Mouse (Mus musculus) CH12.LX (cell line): ENCODE measurements around the gene Gcnt7. TPM values are rescaled to one million over a fixed set of nuclear protein-coding genes. Genes with fewer than 3 reads are reported as not detected.

Source experiments
- DNase-seq: peaks from one replicate; pipeline ENCODE4 v3.0.0-alpha.2; 2013; ENCODE audit errors: extremely low read depth
- H3K27ac ChIP-seq: 2 replicates; pipeline ENCODE4 v1.5.1; 2012; ENCODE audit warnings: low read depth, mild to moderate bottlenecking, control low read depth, moderate library complexity; ENCODE audit not compliant: insufficient read depth
- H3K27me3 ChIP-seq: replicated peaks from 2 replicates; pipeline ENCODE3; 2012; ENCODE audit warnings: inconsistent platforms
- H3K36me3 ChIP-seq, 2 experiments: replicated peaks in 1 of 2; 2 replicates each; pipeline versions ENCODE3 to v1.6.1; 2012; ENCODE audit warnings: inconsistent platforms in 1 of 2, low read length in 1 of 2, mild to moderate bottlenecking in 1 of 2, mixed read lengths in 1 of 2, moderate library complexity in 1 of 2; ENCODE audit not compliant: control insufficient read depth in 1 of 2, insufficient read depth in 1 of 2
- H3K4me1 ChIP-seq, 2 experiments: 2 replicates each; pipeline ENCODE4 v1.6.1; 2012; ENCODE audit warnings: inconsistent platforms in 1 of 2, moderate library complexity in 1 of 2; ENCODE audit not compliant: insufficient read depth in 2 of 2, control insufficient read depth in 1 of 2
- H3K4me2 ChIP-seq: 2 replicates; pipeline ENCODE4 v1.6.1; 2012; ENCODE audit warnings: low read depth, mild to moderate bottlenecking, control low read depth; ENCODE audit not compliant: poor library complexity, insufficient read depth, severe bottlenecking
- H3K4me3 ChIP-seq, 3 experiments: fragments of 150-350 bp in 1 of 3; sonication (generic) in 1 of 3; replicated peaks in 1 of 3; 2 replicates each; pipeline versions ENCODE3 to v1.5.1; 2011 to 2012; ENCODE audit warnings: low read depth in 2 of 3, low read length in 2 of 3, mild to moderate bottlenecking in 2 of 3, moderate library complexity in 2 of 3, control low read depth in 1 of 3, improper control_type of control experiment in 1 of 3, inconsistent platforms in 1 of 3, mixed read lengths in 1 of 3; ENCODE audit not compliant: poor library complexity in 1 of 3
- H3K79me2 ChIP-seq: replicated peaks from 2 replicates; pipeline ENCODE4 v1.6.1; 2012; ENCODE audit warnings: mild to moderate bottlenecking, moderate library complexity; ENCODE audit not compliant: control insufficient read depth, poor library complexity, insufficient read depth, severe bottlenecking; ENCODE audit errors: extremely low read depth
- H3K9ac ChIP-seq: 2 replicates; pipeline ENCODE4 v1.6.1; 2012; ENCODE audit warnings: low read depth, mild to moderate bottlenecking, control low read depth, moderate library complexity; ENCODE audit not compliant: insufficient read depth
- H3K9me3 ChIP-seq: replicated peaks from 2 replicates; pipeline ENCODE3; 2012; ENCODE audit warnings: low read length, inconsistent platforms, mixed read lengths
- CHD1 ChIP-seq: IDR thresholded peaks from 2 replicates; pipeline ENCODE4 v1.6.1; 2012; ENCODE audit warnings: low read depth, low read length, improper control_type of control experiment, inconsistent platforms
- CTCF ChIP-seq, 2 experiments: IDR thresholded peaks in 1 of 2; conservative IDR thresholded peaks in 1 of 2; 2 replicates each; pipeline ENCODE4 v1.5.1; 2011 to 2012; ENCODE audit warnings: low read depth in 2 of 2, low read length in 2 of 2, improper control_type of control experiment in 1 of 2, inconsistent platforms in 1 of 2, mild to moderate bottlenecking in 1 of 2, moderate library complexity in 1 of 2
- E2F4 ChIP-seq: IDR thresholded peaks from 2 replicates; pipeline ENCODE4 v1.6.1; 2011; ENCODE audit warnings: low read depth, low read length, improper control_type of control experiment; ENCODE audit not compliant: insufficient replicate concordance
- HCFC1 ChIP-seq: IDR thresholded peaks from 2 replicates; pipeline ENCODE4 v1.6.1; 2012; ENCODE audit warnings: low read depth, mild to moderate bottlenecking, inconsistent platforms, low read length, improper control_type of control experiment
- JUN ChIP-seq: IDR thresholded peaks from 2 replicates; pipeline ENCODE4 v1.6.1; 2011; ENCODE audit warnings: low read depth, mild to moderate bottlenecking, low read length, improper control_type of control experiment, moderate library complexity; ENCODE audit not compliant: insufficient read depth
- JUND ChIP-seq: conservative IDR thresholded peaks from 2 replicates; pipeline ENCODE4 v1.6.1; 2011; ENCODE audit warnings: low read depth, low read length, improper control_type of control experiment
- MAX ChIP-seq: IDR thresholded peaks from 2 replicates; pipeline ENCODE4 v1.6.1; 2011; ENCODE audit warnings: low read length, improper control_type of control experiment
- MAZ ChIP-seq: IDR thresholded peaks from 2 replicates; pipeline ENCODE4 v1.6.1; 2012; ENCODE audit warnings: low read depth, mild to moderate bottlenecking, inconsistent platforms, low read length, improper control_type of control experiment, moderate library complexity
- MYC ChIP-seq: IDR thresholded peaks from 2 replicates; pipeline ENCODE4 v1.6.1; 2011; ENCODE audit warnings: low read depth, mild to moderate bottlenecking, improper control_type of control experiment, low read length
- PAX5 ChIP-seq: IDR thresholded peaks from 2 replicates; pipeline ENCODE4 v1.6.1; 2012; ENCODE audit warnings: low read length, inconsistent platforms, mixed read lengths
- POLR2A ChIP-seq: IDR thresholded peaks from 2 replicates; pipeline ENCODE4 v1.6.1; 2011; ENCODE audit warnings: low read depth, mild to moderate bottlenecking, improper control_type of control experiment, low read length
- RAD21 ChIP-seq: IDR thresholded peaks from 2 replicates; pipeline ENCODE4 v1.6.1; 2011; ENCODE audit warnings: low read depth, mild to moderate bottlenecking, low read length, improper control_type of control experiment, moderate library complexity
- RCOR1 ChIP-seq: conservative IDR thresholded peaks from 2 replicates; pipeline ENCODE4 v1.6.1; 2012; ENCODE audit warnings: low read depth, mild to moderate bottlenecking, inconsistent platforms, low read length, improper control_type of control experiment
- SMC3 ChIP-seq: IDR thresholded peaks from 2 replicates; pipeline ENCODE4 v1.6.1; 2011; ENCODE audit warnings: low read depth, low read length, improper control_type of control experiment
- UBTF ChIP-seq: IDR thresholded peaks from 2 replicates; pipeline ENCODE4 v1.6.1; 2012; ENCODE audit warnings: low read depth, mild to moderate bottlenecking, inconsistent platforms, low read length, improper control_type of control experiment, moderate library complexity
- USF2 ChIP-seq: conservative IDR thresholded peaks from 2 replicates; pipeline ENCODE4 v1.6.1; 2011; ENCODE audit warnings: low read depth, low read length, improper control_type of control experiment
- ZC3H11A ChIP-seq: IDR thresholded peaks from 2 replicates; pipeline ENCODE4 v1.6.1; 2012; ENCODE audit warnings: low read depth, mild to moderate bottlenecking, inconsistent platforms, low read length, improper control_type of control experiment
- ZMIZ1 ChIP-seq: IDR thresholded peaks from 2 replicates; pipeline ENCODE4 v1.6.1; 2012; ENCODE audit warnings: low read depth, mild to moderate bottlenecking, inconsistent platforms, low read length, improper control_type of control experiment
- dilution Hi-C: fragments of 300-500 bp; cut with MboI; formaldehyde crosslinking; loops from 2 replicates; pipeline ENCODE4 v1.14.3; 2020; ENCODE audit warnings: low sequenced_read_pairs; ENCODE audit not compliant: extremely low pct_unique_long_range_greater_than_20kb, extremely low pct_ligation_motif_present
- in situ Hi-C: fragments of 300-500 bp; cut with MboI; formaldehyde crosslinking; loops from 3 replicates; pipeline ENCODE4 v1.14.3; 2019; ENCODE audit warnings: low sequenced_read_pairs, low pct_ligation_motif_present, low pct_unique_long_range_greater_than_20kb, mixed read lengths
- polyA plus RNA-seq: library from polyadenylated mRNA; unstranded; fragments of >175 nt; gene quantifications from 2 replicates; pipeline ENCODE4 v1.2.1, GENCODE M21; 2012; ENCODE audit warnings: low read depth; ENCODE audit not compliant: insufficient read length
- total RNA-seq, 2 experiments: library from RNA; depleted of rRNA; stranded (reverse); fragments of 300-350 nt in 1 of 2; fragments of >200 nt in 1 of 2; gene quantifications; 2 replicates each; pipeline ENCODE4 v1.2.3; 2012 to 2014

The Gcnt7 gene
- total and polyA plus RNA-seq, 3 experiments: 0.17 to 0.21 TPM; not detected in 1

DNA sequence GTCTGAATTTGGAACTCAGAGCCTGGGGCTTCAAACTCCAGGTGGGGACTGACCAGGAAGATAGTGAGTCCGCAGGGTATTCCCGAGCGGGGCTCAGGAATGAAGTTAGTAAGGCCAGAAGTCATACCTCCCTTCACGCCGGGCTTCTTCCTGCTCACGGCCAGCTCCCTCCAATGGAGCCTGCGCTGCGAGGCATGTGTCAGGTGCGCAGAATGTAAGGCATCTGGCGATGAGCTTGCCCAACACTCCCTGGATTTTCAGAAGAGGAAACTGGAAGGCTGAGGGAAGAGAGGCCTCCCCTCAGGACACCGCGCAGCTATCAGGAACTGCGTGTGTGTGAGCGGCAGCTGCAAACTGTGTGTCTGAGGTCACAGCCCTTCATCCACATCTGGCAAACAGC lies 43.8 kb upstream of the Gcnt7 start:
- Histone ChIP-seq H3K9ac (no peak overlapping the region), H3K36me3 (no peaks in the 10 kb centered on the region), H3K9me3 (no peaks in the 10 kb centered on the region), H3K4me2 (no peak overlapping the region), H3K27me3 (peaks cover 22% of the 10 kb centered on the region), H3K27ac (no peak overlapping the region), H3K4me1 (peaks cover 8% of the 10 kb centered on the region in 2 experiments), H3K79me2 (no peaks in the 10 kb centered on the region), H3K4me3 (no peak overlapping the region)
- TF ChIP-seq UBTF: no peak
- in situ Hi-C loops (no loop called here), dilution Hi-C loops (no loop called here)
- DNase-seq: no peak

DNA sequence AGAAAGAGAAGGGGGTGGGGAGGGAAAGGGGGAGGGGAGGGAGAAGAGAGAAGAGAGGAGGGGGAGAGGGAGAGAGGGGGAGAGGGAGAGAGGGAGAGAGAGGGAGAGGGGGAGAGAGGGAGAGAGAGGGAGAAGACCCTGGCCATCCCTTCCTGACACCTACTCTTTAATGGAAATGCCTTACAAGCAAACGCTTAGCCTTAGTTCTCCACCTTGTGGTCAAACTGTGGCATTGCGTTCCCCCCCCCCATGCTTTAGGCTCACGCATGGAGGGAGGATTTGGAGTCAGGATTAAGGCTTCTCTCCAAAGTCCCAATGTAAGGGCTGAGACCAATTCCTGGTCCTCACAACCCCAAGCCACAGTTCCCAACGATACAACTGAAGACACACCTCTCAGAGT lies 42.9 kb upstream of the Gcnt7 start:
- Histone ChIP-seq H3K79me2 (no peaks in the 10 kb centered on the region), H3K27me3 (peaks cover 19% of the 10 kb centered on the region), H3K36me3 (no peaks in the 10 kb centered on the region), H3K4me2 (no peak overlapping the region), H3K9me3 (no peaks in the 10 kb centered on the region), H3K4me1 (peaks cover 8% of the 10 kb centered on the region in 2 experiments), H3K4me3 (no peak overlapping the region), H3K27ac (no peak overlapping the region), H3K9ac (no peak overlapping the region)
- in situ Hi-C loops: no loop called here
- dilution Hi-C loops: no loop called here
- DNase-seq: peak; percentile 49
- no peak for TF ChIP-seq CHD1
- TF ChIP-seq ZMIZ1: no peak
- peak; percentile 66 to 82 for TF ChIP-seq CTCF (conservative IDR thresholded peaks at IDR 0.05 in 1 of 2, IDR thresholded peaks at IDR 0.05 in 1 of 2; ENCODE audit: low read depth in 2 of 2, low read length in 2 of 2)
- TF ChIP-seq PAX5: no peak
- 0 out of 2 replicates have a peak, but pooled peaks have one; percentile 18 for TF ChIP-seq MYC
- no peak for TF ChIP-seq HCFC1
- TF ChIP-seq MAZ: 0 out of 2 replicates have a peak, but pooled peaks have one; percentile 57
- TF ChIP-seq RAD21: peak; percentile 64
- TF ChIP-seq SMC3: peak; percentile 82

DNA sequence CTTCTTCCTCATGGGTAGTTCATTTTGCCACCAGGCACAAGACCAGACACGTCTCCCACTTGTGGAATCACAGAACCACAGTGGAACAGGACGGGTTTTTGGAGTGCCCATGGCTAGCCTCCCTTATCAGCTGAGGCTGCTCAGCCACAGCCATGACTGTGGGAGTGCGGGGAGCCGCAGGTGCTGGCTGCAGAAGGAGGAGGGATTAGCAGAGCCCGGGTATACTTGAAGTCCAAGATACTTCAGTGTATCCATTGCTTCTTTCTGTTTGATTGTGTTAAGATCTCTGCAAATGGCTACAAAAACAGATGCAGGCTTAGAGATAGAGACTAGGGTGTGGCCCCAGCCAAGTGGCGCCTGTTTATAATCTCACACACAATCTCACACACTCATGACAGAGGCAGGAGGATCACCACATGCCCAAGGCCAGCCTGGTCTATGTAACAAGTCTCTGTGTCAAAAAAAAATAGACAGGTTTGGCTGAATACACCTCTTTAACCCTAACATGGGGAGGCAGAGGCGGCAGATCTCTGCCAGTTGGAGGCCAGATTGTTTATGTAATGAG lies 42.4 kb upstream of the Gcnt7 start:
- no peaks in the 10 kb centered on the region for H3K36me3 ChIP-seq
- H3K79me2 ChIP-seq: no peaks in the 10 kb centered on the region
- TF ChIP-seq JUN: no peak
- TF ChIP-seq USF2: no peak
- no peak for TF ChIP-seq JUND
- TF ChIP-seq POLR2A: no peak
- TF ChIP-seq ZC3H11A: no peak
- no peak for TF ChIP-seq RCOR1
- TF ChIP-seq E2F4: no peak
- no peak for TF ChIP-seq HCFC1
- TF ChIP-seq MAX: no peak
- no peak for TF ChIP-seq ZMIZ1
- TF ChIP-seq RAD21: no peak
- no peak for TF ChIP-seq CHD1
- dilution Hi-C loops: no loop called here
- H3K4me2 ChIP-seq: no peak overlapping the region
- no peaks in the 10 kb centered on the region for H3K9me3 ChIP-seq
- H3K4me1 ChIP-seq: peaks cover 8% of the 10 kb centered on the region in 2 experiments
- H3K27ac ChIP-seq: no peak overlapping the region
- peaks cover 18% of the 10 kb centered on the region for H3K27me3 ChIP-seq
- in situ Hi-C loops: no loop called here
- H3K4me3 ChIP-seq: no peak overlapping the region
- H3K9ac ChIP-seq: no peak overlapping the region
- DNase-seq: no peak
